Mouse (Mus musculus) erythroblast, adult 5-6 weeks (primary cell): Measurements from ENCODE around the gene 2310034G01Rik. TPM values are rescaled to one million over a fixed set of nuclear protein-coding genes. Genes with fewer than 3 reads are reported as not detected.

Source experiments
- ATAC-seq: replicated peaks from 2 replicates; pipeline ENCODE4 v1.8.0; 2016; ENCODE audit warnings: moderate number of reproducible peaks, mild to moderate bottlenecking, moderate TSS enrichment, inconsistent platforms; ENCODE audit not compliant: poor library complexity, low FRiP score, severe bottlenecking
- total RNA-seq, 2 experiments: library from RNA; stranded (forward) in 1 of 2; stranded (reverse) in 1 of 2; fragments of 150-400 nt in 1 of 2; fragments of 200-764, 138-1000 nt in 1 of 2; gene quantifications; 2 replicates each; pipeline versions ENCODE4 v1.2.3 to v1.2.4; 2015 to 2017; ENCODE audit warnings: low replicate concordance in 2 of 2

The 2310034G01Rik gene
- total RNA-seq, 2 experiments from 2014 or later: not detected

DNA sequence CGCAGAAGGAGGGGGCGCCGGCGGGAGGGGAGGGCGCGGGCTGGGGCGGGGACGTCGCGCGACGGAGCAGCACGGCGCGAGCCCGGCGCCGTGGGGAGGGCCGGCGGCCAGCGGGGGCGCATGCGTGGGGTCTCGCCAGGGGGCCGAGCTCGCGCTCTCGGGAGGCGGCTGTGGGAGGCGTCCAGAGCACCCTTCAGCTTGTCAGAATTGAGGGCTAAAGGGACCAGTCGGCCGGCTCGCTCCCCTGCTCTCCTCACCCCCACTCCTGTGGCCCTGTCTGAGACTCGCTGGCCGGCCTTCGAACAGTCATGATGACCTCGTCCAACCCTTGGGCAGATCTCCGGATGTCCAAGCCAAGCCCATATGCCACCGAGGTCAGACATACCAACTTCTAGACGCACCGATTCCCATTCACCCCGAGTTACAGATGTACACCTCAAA is 32.1 kb downstream of the 2310034G01Rik start:
- no peak for ATAC-seq

DNA sequence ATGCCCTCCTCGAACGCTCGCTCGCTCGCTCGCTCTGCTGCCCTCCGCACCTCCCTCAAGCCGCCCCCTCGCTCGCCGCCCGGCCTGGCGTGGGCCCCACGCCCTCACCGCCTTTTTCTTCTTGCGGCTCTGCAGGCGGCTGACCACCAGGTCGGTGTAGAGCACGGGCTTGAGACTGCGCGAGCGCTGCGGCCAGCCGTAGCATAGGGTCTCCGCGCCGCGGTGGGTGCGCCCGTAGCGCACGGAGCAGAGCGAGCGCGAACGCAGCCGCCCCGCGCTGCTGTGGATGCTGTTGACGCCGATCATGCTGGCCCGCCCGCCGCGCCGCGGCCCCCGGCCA is 32.6 kb downstream of the 2310034G01Rik start:
- no peak for ATAC-seq

DNA sequence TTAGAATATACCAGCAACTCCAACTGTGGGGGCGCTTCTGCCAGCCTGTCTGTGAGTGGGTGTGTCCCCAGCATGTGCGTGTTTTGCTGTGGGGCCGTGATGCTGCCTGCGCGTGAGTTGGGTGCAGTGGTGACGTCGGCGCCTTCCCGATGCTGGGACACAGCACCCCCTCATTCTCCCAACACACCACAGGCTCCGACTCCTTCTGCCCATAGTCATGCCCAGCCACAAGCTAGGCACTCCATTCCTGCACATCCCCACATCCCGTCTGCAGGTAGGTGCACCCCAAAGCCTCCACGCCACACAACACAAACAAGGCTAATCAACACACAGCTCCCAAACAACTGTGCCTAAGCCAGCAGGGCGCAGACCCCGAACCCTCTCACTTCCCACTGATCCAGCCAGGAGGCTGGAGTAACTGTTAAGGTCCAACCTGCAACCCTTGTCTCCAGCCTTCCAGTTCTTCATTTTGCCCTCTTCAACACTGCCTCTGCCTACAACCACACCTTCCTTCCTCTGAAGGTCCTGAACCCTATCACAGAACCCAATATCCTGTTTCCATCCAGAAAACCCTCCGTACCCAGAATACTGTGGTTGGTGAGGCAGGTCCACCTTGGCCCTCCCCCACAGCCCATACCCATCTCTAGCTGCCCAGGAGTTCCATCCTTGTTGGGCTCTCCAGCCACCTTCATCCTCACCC is 33.1 kb downstream of the 2310034G01Rik start:
- no peak for ATAC-seq

DNA sequence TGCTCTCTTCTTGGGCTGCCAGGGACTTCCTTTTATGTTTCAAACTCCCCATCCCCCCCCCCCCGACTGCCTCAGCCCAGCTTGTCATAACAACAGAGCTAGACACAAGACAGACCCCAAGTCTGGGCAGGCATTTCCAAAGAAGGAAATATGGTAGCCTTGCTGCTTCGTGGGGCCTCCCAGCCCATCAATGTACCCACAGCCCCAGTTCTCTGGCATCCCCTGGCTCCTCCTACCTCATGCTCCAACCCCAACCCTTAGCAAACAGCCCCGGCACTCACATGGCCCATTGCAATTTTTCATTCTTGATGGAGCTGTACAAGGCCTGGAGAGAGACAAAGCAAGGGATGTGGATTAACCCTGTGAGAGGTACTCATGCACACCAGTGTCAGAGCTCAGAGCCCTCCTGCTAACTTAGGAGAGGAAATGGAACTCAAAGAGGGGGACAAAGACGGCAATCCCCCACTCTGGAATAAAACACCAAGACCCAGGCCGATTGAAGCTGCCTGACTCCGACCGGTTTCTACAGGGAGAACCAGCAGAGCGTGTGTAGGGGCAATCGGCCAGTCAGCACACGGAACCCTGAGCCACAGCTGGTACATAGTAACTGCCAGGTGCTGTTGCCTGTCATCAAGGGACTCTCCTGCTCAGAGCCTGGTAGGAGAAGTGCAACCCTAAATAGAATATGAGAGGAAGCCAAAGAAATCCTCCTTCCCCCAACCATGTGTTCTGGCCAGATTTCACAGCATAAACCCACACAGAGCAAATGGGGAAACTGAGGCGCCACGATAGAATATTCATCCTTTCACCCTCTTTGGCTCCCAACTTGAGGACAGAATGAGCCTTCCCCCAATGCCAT is 34.1 kb downstream of the 2310034G01Rik start:
- ATAC-seq: no peak

DNA sequence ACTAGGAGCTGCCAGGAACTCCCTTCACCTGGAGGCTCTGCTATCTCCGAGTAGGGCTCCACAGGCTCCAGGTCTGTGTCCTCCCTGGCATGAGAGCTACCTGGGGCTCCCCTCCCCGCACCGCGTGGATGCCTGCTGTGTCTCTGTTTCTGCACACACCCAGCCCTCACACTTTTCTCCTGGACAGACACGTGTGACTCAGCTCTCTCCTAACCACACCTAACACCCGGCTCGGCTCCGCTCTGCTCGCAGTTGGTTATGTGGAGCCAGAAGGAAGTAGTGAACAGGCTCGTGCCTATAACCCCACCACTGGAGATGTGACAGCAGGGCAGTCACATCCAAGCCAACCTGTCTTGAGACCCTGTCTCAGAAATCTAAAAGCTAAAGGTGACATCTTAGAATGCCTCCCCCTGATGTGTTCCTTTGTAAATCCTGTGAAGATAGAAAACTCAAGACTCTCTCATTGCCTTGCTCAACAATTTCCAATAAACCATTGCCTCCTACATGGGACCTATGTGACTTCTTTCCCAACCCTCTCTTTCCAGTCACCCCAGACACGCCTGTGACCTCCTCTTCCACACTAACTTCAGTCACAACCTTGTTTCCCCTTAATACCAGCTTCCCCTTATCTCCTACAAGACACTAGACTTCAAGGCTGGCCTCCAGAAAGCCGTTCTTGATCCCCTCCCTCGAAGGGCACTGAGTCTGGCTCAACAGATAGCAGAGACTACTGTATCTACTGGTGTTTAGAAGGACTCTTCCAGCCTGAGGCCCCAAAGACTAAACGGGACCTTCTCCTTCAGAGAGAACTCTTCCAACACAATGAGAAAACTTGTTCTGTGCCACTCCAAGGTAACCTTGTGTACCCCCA is 35.0 kb downstream of the 2310034G01Rik start:
- ATAC-seq: peak; percentile 73

DNA sequence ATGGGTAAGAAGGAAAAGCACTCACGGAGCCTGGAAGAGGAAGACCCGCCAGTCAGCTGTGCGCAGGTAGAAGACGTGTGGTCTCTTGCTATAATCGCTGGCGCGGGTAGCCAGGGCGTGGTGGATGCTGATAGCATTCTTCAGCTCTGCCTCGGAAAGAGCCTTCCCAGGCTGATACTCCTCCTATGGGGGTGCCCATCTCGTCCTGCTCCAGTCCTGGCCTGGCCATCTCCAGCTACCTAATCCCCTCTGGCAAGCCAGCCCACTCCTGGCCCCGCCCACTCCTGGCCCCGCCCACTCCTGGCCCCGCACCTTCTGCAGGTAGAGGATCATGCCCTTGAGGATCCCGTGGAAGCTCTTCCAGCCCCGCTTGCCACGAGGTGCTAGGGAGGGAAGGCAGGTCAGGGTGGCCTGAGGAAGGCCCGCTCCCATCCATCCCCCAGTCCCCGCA is 35.9 kb downstream of the 2310034G01Rik start:
- 0 out of 2 replicates have a peak, but pooled peaks have one; percentile 18 for ATAC-seq

DNA sequence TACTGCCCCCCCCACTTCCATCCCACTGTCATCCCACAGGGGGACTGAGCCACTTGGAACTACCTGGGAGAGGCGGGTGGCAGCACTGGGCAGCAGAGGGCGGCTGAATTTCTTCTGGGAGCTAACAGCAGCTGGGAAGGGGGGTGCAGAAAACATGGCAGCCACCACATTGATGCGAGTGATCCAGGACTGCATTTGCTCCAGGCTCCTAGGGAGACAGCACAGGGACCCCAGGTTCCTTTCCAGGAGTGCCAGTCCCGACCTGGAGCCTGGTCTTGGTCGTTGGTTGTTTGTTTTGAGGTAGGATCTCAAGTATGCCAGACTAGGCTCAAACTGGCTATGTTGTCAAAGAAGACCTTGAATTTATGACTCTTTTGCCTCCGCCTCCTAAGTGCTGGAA is 36.5 kb downstream of the 2310034G01Rik start:
- ATAC-seq: no peak

DNA sequence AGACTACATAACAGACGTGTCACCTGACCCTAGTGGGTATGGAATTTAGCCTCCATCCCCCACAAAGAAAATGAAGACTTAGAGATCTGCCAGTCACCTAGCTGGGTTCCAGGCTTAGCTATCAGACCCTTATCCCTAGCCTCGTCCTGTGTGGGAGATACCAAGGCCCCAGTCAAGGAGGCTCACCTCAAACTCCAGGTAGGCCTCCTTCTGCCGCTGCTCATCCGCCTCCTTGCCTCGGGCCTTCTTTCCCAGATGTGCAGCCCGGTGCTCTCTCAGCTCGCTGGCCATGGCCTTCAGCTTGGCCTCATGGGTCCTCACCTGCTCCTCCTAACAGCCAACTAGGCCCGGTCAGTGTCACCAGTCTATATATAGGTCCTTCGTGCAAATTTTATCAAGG is 37.0 kb downstream of the 2310034G01Rik start:
- ATAC-seq: no peak

DNA sequence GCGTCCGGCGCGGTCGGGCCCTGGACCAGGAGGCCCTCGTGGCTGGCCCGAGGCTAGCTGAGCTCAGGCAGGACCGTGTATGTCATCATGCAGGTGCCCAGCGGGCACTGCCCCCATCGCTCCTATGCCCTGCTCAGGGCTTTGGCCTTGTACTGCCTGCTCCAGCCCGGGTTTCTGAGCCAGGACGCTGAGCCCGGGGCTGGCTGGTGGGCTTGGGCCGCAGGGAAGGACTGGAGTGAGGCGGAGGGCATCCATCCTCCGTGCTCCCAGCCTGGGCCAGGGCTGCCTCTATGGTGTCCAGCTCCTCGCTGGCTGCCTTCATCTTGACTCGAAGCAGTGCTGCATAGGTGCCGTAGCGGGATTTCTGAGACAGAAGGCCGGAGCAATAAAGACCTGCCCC is 37.5 kb downstream of the 2310034G01Rik start:
- no peak for ATAC-seq

DNA sequence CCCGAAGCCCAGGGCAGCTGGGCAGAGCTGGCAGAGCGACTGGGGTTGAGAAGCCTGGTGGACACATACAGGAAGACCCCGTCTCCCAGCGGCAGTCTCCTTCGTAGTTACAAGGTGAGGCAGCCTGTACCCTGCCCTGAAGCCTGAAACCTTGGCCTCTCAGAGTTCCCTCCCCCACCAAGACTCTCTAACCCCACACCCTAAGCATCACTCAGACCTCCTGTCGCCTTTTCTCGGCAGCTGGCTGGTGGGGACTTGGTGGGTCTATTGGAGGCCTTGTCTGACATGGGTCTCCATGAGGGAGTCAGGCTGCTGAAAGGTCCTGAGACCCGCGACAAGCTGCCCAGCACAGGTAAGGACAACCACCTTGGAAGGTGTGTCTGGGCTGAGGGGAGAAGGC is 38.8 kb downstream of the 2310034G01Rik start:
- ATAC-seq: no peak

DNA sequence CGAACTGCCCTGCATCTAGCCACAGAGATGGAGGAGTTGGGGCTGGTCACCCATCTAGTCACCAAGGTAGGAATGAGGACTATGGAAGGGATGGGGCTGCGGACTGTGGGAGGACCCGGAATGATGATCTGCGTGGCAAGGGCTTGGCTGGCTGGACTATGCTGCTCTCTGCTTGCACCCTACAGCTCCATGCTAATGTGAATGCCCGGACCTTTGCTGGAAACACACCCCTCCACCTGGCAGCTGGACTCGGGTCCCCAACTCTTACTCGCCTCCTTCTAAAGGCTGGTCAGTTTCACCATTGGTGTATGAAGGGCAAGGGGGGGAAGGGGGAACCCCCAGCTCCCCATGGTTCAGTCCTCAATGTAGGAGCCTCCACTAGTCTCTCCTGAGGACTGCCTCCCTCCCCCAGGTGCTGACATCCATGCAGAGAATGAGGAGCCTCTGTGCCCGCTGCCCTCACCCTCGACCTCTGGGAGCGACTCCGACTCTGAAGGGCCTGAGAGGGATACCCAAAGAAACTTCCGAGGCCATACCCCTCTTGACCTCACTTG is 39.7 kb downstream of the 2310034G01Rik start:
- ATAC-seq: no peak

DNA sequence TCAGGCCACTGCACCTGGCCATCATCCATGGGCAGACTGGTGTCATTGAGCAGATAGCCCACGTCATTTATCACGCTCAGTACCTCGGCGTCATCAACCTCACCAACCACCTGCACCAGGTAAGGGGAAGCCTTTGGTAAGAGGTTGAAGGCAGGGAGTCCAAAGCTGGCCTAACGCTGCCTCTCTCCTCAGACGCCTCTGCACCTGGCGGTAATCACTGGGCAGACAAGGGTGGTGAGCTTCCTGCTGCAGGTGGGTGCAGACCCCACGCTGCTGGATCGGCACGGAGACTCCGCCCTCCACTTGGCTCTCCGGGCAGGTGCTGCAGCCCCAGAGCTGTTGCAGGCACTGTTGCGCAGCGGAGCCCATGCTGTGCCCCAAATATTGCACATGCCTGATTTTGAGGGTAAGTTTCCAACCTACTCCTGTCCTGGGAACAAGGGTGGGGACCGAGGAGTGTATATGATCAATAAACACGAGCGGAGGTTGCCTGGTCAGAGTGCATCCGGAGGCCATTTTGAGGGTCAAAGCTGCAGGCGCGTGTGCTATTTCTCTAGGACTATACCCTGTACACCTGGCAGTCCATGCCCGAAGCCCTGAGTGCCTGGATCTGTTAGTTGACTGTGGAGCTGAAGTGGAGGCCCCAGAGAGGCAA is 40.3 kb downstream of the 2310034G01Rik start:
- no peak for ATAC-seq

DNA sequence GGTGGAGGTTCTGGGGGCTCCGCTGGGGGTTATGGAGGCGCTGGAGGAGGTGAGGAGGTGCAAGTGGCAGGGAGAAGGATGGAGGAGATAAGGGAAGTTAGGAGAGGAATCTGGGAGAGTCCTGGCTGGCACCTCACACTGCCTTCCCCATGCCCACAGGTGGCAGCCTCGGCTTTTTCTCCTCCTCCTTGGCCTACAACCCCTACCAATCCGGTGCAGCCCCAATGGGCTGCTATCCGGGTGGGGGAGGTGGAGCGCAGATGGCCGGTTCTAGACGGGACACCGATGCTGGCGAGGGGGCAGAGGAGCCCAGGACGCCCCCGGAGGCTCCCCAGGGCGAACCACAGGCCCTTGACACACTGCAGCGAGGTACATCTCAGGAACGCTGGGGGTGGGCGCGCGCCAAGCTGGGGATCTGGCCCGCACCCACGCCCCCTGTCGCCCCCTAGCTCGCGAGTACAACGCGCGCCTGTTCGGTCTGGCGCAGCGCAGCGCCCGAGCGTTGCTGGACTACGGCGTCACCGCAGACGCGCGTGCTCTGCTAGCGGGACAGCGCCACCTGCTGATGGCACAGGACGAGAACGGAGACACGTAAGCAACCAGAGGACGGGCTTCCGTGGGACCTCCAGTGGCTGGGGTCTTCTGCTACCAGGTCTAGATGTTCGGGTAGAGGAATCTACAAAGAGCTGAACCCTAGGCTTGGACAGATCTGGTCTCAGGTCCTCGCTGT is 41.2 kb downstream of the 2310034G01Rik start:
- ATAC-seq: peak; percentile 53

DNA sequence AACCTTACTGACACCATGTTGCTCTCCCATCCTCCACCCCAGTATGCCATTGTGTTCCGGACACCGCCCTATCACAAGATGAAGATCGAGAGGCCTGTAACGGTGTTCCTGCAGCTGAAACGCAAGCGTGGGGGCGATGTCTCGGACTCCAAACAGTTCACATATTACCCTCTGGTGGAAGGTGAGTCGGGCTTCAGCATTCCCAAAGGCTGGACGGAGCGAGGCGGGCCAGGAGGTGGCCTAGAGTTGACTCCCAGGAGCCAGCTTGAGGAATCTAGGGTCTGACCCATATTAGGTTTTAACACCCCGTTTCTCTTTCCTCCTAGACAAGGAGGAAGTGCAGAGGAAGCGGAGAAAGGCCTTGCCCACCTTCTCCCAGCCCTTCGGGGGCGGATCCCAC is 41.8 kb downstream of the 2310034G01Rik start:
- no peak for ATAC-seq

DNA sequence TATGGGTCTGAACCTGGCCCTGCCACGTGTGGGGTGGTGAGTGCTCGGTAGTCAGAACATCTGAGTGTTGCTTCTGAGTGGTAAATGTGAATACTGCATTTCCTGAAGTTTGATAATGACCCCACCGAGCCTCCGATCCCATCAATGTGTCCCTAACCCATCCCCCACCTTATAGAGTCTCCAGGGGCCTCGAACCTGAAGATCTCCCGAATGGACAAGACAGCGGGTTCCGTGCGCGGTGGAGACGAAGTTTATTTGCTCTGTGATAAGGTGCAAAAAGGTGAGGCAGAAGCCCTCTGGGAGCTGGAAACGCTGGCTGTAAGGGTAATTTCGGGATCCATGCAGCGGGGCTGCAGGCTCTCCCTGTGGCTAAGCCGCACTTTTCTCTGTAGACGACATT is 42.3 kb downstream of the 2310034G01Rik start:
- no peak for ATAC-seq

DNA sequence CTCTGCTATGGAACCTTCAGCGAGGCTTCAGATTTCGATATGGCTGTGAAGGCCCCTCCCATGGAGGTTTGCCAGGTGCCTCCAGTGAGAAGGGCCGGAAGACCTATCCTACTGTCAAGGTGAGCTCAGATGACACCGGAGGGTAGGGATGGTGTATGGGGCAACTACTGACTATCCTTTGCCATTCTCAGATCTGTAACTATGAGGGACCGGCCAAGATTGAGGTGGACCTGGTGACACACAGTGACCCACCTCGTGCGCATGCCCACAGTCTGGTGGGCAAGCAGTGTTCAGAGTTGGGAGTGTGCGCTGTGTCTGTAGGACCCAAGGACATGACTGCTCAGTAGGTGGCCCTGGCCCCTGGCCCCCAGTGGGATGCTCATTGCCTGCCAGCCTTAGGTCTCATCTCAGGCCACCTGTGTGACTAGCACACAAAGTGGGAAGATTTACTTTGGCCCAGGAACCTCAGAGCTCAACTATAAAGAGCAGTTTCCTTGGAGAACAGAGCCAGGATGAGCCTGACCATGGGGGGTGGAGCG is 43.3 kb downstream of the 2310034G01Rik start:
- no peak for ATAC-seq

DNA sequence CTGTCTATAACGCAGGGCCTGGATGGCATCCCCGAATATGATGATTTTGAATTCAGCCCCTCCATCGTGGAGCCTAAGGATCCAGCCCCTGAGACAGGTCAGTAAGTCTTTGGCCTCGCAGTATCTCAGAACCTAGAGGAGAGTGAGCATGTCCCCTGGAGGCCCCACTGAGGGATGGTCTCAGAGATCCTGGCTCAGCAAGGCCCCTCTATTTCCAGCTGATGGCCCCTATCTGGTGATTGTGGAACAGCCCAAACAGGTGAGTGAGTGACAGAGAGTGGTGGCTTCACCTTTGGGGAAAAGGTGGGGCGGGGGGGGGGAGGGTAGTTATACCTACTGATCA is 43.9 kb downstream of the 2310034G01Rik start:
- no peak for ATAC-seq

DNA sequence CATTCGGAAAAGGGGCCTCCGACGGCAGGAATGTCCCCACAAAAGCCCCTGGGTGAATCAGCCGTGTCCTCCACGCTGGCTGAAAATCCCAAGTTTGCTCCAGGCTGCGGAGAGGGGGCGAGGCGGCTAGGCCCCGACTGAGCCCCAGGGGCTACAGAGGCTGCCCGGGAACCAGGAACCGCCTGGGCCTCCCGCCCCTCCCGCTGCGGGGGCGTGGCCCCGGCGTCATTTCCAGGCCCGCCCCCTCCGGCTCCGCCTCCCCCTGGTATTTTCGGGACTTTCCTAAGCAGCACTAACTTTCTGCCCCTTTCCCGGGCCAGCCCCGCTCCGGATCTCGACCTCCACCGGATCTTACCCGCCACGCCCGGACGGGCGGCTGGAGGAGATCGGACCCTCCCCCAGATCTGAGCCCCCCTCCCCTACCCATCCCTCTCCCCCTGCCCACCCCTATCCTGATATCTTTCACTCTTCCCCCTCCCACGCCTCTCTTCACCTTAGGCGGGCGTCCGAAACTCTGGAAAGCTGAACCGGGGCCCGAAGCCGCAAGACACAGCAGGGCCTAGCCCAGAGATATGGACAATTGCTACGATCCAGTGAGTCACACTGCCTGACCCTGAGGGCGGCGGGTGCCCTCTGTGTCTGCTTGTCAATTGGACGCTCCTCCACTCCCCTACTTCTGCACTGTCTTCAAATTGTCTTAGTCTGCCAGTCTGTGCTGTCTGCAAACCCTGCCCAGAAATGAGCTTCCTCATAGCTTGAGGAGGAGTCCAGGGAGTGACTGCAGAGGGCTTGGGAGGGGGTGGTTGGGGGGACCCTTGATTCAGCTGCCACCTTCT is 44.5 kb downstream of the 2310034G01Rik start:
- peak; percentile 68 for ATAC-seq
